Mouse (Mus musculus) limb, embryonic 13.5 days (tissue): ENCODE data around the gene Hhex. TPM values are rescaled to one million over a fixed set of nuclear protein-coding genes. Genes with fewer than 3 reads are reported as not detected.
A peak's percentile ranks its signal among the peaks of the same experiment; 100 is the strongest.

Experiments
- ATAC-seq: fragments of 200-750 bp; cut with Nextera tagmentation; 2 replicates; pipeline ENCODE4 v1.8.0; 2017; ENCODE audit warnings: low read depth, moderate number of reproducible peaks, moderate TSS enrichment; ENCODE audit not compliant: low FRiP score
- H3K27ac ChIP-seq: fragments of 300-500 bp; sonication (generic); 2 replicates; pipeline ENCODE4 v1.5.1; 2015; ENCODE audit warnings: inconsistent platforms, mild to moderate bottlenecking, moderate library complexity
- H3K27me3 ChIP-seq: fragments of 300-500 bp; sonication (generic); 2 replicates; pipeline ENCODE4 v1.6.1; 2015; ENCODE audit warnings: mild to moderate bottlenecking, inconsistent platforms
- H3K36me3 ChIP-seq: fragments of 300-500 bp; sonication (generic); 2 replicates; pipeline ENCODE4 v1.6.1; 2015; ENCODE audit warnings: inconsistent platforms, mild to moderate bottlenecking, moderate library complexity
- H3K4me1 ChIP-seq: fragments of 300-500 bp; sonication (generic); 2 replicates; pipeline ENCODE4 v1.6.1; 2015; ENCODE audit warnings: inconsistent platforms
- H3K4me2 ChIP-seq: fragments of 300-500 bp; sonication (generic); replicated peaks from 2 replicates; pipeline ENCODE4 v1.6.1; 2015; ENCODE audit warnings: inconsistent platforms, mild to moderate bottlenecking, moderate library complexity
- H3K4me3 ChIP-seq: fragments of 300-500 bp; sonication (generic); 2 replicates; pipeline ENCODE4 v1.5.1; 2015; ENCODE audit warnings: moderate library complexity, mild to moderate bottlenecking, inconsistent platforms
- H3K9ac ChIP-seq: fragments of 300-500 bp; sonication (generic); 2 replicates; pipeline ENCODE4 v1.6.1; 2015; ENCODE audit warnings: mild to moderate bottlenecking, inconsistent platforms
- H3K9me3 ChIP-seq: fragments of 300-500 bp; sonication (generic); 2 replicates; pipeline ENCODE4 v1.6.1; 2016; ENCODE audit warnings: inconsistent platforms
- WGBS: fragments of 180-500 bp; shearing (Covaris S2); methylation state at CpG from one replicate; pipeline ENCODE4 v1.1.7; 2015; 5-methylcytosine and 5-hydroxymethylcytosine counted together
- polyA plus RNA-seq: library from polyadenylated mRNA; unstranded; fragments of >200 nt; fragmentation: Nextera tagmentation; extraction: Ambion mirVana; gene quantifications from 2 replicates; pipeline ENCODE4 v1.2.1, GENCODE M21; 2015

The Hhex gene
- polyA plus RNA-seq, 1 experiment from 2014 or later, result 12.4 TPM

- under 1% methylated on average over 77 of the region's 77 CpGs for whole genome bisulfite sequencing
- H3K27me3 ChIP-seq, result peaks cover 93% of the 10 kb centered on the region
- H3K27ac ChIP-seq, result no peak overlapping the region
- ATAC-seq, result peak; percentile 29; the same call in 1 of the 2 replicates
- peak overlapping the region; percentile 60 for H3K9ac ChIP-seq
- peaks cover 20% of the 10 kb centered on the region for H3K4me1 ChIP-seq
- H3K4me3 ChIP-seq, result peak overlapping the region; percentile 52
- H3K4me2 ChIP-seq, result peak overlapping the region; percentile 70
- H3K9me3 ChIP-seq, result no peaks in the 10 kb centered on the region
- H3K36me3 ChIP-seq, result no peaks in the 10 kb centered on the region
Measured at GRCm38 (mm10) chr19:37435041-37435852, 637 bp downstream of the Hhex start.

GRCm38 (mm10) chr19:37435853-37436174, 1.2 kb downstream of the Hhex start:
- Histone ChIP-seq H3K4me1 (peaks cover 20% of the 10 kb centered on the region), H3K9ac (no peak overlapping the region), H3K4me3 (peak overlapping the region; percentile 10; the same call in 1 of the 2 replicates), H3K27ac (no peak overlapping the region), H3K9me3 (no peaks in the 10 kb centered on the region), H3K36me3 (no peaks in the 10 kb centered on the region), H3K4me2 (peak overlapping the region; percentile 70), H3K27me3 (peaks cover 91% of the 10 kb centered on the region)
- 5% methylated on average over 10 of the region's 10 CpGs for WGBS
- ATAC-seq, result no peak

GRCm38 (mm10) chr19:37436514-37437288, 2.1 kb downstream of the Hhex start:
- peak overlapping the region; percentile 10; the same call in 1 of the 2 replicates for H3K4me3 ChIP-seq
- peak overlapping the region; percentile 70 for H3K4me2 ChIP-seq

GRCm38 (mm10) chr19:37437289-37437606, 2.6 kb downstream of the Hhex start:
- Histone ChIP-seq H3K27ac (no peak overlapping the region), H3K4me3 (no peak overlapping the region; the same call in 1 of the 2 replicates), H3K27me3 (peaks cover 90% of the 10 kb centered on the region), H3K9ac (no peak overlapping the region), H3K9me3 (no peaks in the 10 kb centered on the region), H3K4me2 (peak overlapping the region; percentile 70), H3K4me1 (peaks cover 20% of the 10 kb centered on the region), H3K36me3 (no peaks in the 10 kb centered on the region)
- no peak for ATAC-seq
- 9% methylated on average over 14 of the region's 14 CpGs for WGBS

More at GRCm38 (mm10) chr19:37436514-37437288, 2.1 kb downstream of the Hhex start:
- no peak for ATAC-seq
- no peaks in the 10 kb centered on the region for H3K36me3 ChIP-seq
- H3K9me3 ChIP-seq, result no peaks in the 10 kb centered on the region
- no peak overlapping the region for H3K9ac ChIP-seq
- H3K27me3 ChIP-seq, result peaks cover 91% of the 10 kb centered on the region
- 7% methylated on average over 28 of the region's 28 CpGs for WGBS
- peaks cover 20% of the 10 kb centered on the region for H3K4me1 ChIP-seq
- H3K27ac ChIP-seq, result no peak overlapping the region

- Histone ChIP-seq H3K36me3 (no peaks in the 10 kb centered on the region), H3K4me3 (no peak overlapping the region), H3K27me3 (peaks cover 65% of the 10 kb centered on the region), H3K4me2 (no peak overlapping the region), H3K4me1 (0 out of 2 replicates have a peak, but pooled peaks cover 6% of the 10 kb centered on the region), H3K9me3 (no peaks in the 10 kb centered on the region), H3K27ac (no peak overlapping the region), H3K9ac (no peak overlapping the region)
- 75% methylated on average over 4 of the region's 4 CpGs for WGBS
- no peak for ATAC-seq
Measured at GRCm38 (mm10) chr19:37440181-37440580, 5.6 kb downstream of the Hhex start.

- Histone ChIP-seq H3K9ac (no peak overlapping the region), H3K4me2 (no peak overlapping the region), H3K9me3 (no peaks in the 10 kb centered on the region), H3K36me3 (no peaks in the 10 kb centered on the region), H3K27me3 (peaks cover 58% of the 10 kb centered on the region), H3K27ac (no peak overlapping the region), H3K4me1 (no peaks in the 10 kb centered on the region), H3K4me3 (no peak overlapping the region)
- 63% methylated on average over 15 of the region's 16 CpGs for WGBS
- no peak for ATAC-seq
Measured at GRCm38 (mm10) chr19:37440708-37441475, 6.3 kb downstream of the Hhex start.

GRCm38 (mm10) chr19:37442524-37443286, 8.1 kb downstream of the Hhex start:
- no peaks in the 10 kb centered on the region for H3K9me3 ChIP-seq
- H3K27me3 ChIP-seq, result peaks cover 40% of the 10 kb centered on the region
- H3K4me1 ChIP-seq, result no peaks in the 10 kb centered on the region
- no peak for ATAC-seq
- 76% methylated on average over 10 of the region's 10 CpGs for WGBS
- H3K9ac ChIP-seq, result no peak overlapping the region
- H3K4me3 ChIP-seq, result no peak overlapping the region
- no peaks in the 10 kb centered on the region for H3K36me3 ChIP-seq
- H3K4me2 ChIP-seq, result no peak overlapping the region
- H3K27ac ChIP-seq, result no peak overlapping the region

- Histone ChIP-seq H3K27ac (no peak overlapping the region), H3K27me3 (peaks cover 33% of the 10 kb centered on the region), H3K4me3 (no peak overlapping the region), H3K4me1 (no peaks in the 10 kb centered on the region), H3K36me3 (no peaks in the 10 kb centered on the region), H3K9me3 (no peaks in the 10 kb centered on the region), H3K9ac (no peak overlapping the region), H3K4me2 (no peak overlapping the region)
- 82% methylated on average over 4 of the region's 4 CpGs for WGBS
- ATAC-seq, result no peak
Measured at GRCm38 (mm10) chr19:37443631-37444140, 9.1 kb downstream of the Hhex start.

GRCm38 (mm10) chr19:37448212-37448611, 13.6 kb downstream of the Hhex start:
- 31% methylated on average over 5 of the region's 5 CpGs for WGBS

GRCm38 (mm10) chr19:37449246-37449645, 14.6 kb downstream of the Hhex start:
- no peak for ATAC-seq
- WGBS, result 73% methylated on average over 3 of the region's 3 CpGs
- H3K9me3 ChIP-seq, result no peaks in the 10 kb centered on the region
- H3K9ac ChIP-seq, result no peak overlapping the region
- no peaks in the 10 kb centered on the region for H3K27me3 ChIP-seq
- H3K27ac ChIP-seq, result no peak overlapping the region
- H3K4me1 ChIP-seq, result no peaks in the 10 kb centered on the region
- H3K36me3 ChIP-seq, result no peaks in the 10 kb centered on the region
- no peak overlapping the region for H3K4me2 ChIP-seq
- H3K4me3 ChIP-seq, result no peak overlapping the region

More at GRCm38 (mm10) chr19:37448212-37448611, 13.6 kb downstream of the Hhex start:
- Histone ChIP-seq H3K4me3 (no peak overlapping the region), H3K27ac (no peak overlapping the region), H3K36me3 (no peaks in the 10 kb centered on the region), H3K4me1 (no peaks in the 10 kb centered on the region), H3K27me3 (0 out of 2 replicates have a peak, but pooled peaks cover 4% of the 10 kb centered on the region), H3K4me2 (no peak overlapping the region), H3K9me3 (no peaks in the 10 kb centered on the region), H3K9ac (no peak overlapping the region)
- ATAC-seq, result no peak

- Histone ChIP-seq H3K9me3 (0 out of 2 replicates have a peak, but pooled peaks cover 4% of the 10 kb centered on the region), H3K4me1 (no peaks in the 10 kb centered on the region), H3K27me3 (no peaks in the 10 kb centered on the region), H3K9ac (no peak overlapping the region), H3K4me2 (no peak overlapping the region), H3K4me3 (no peak overlapping the region), H3K36me3 (no peaks in the 10 kb centered on the region), H3K27ac (no peak overlapping the region)
- 85% methylated on average over 2 of the region's 2 CpGs for WGBS
- no peak for ATAC-seq
Measured at GRCm38 (mm10) chr19:37455528-37455927, 20.9 kb downstream of the Hhex start.
